Comparison of ENCODE assay signal across 8 mouse cellular contexts in the genomic region with DNA sequence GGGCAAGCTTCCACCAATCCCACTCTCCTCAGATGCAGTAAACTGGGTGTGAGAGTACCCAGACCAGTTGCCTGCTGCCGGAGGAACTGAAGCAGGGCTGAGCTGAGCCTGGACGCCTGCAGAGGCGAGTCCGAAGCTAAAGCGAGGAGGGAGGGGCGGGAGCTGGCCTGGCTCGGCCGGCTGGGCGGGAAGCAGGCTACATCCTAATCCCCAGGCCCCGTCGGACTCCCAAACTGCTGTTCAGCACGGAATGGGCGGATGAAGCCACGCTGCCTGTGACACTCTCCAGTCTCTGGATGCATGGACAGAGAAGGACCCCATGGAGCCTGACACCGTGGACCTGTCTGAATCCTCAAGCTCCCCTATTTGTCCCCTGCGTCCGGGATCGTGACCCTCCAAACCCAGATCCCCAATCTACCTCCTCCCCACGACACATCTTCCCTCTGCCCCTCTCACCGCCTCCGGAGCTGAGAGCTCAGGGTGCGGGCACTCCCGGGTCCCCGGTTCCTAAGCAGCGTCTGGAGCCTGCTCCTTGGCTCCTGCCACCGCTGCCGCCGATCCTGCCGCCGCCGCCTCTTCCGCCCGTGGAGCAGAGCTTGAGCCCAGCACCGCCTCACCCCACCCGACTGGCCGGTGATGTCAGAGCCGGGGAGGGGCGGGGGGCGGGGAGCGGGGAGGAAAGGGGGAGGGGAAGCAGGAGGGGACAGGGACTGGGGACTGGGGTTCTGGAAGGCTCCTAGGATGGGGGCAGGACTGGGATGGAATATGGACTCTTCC. TPM values are rescaled to one million over a fixed set of nuclear protein-coding genes. Genes with fewer than 3 reads are reported as not detected.
DNase-seq lines count a peak whose midpoint lies in the region; ATAC-seq lines count a peak whose summit lies in the region.

Gene Pea15a, minus strand, starts transcription at position 664 of the 777 bp plus-strand sequence.

- no peaks in the 10 kb centered on the region for H3K9me3 ChIP-seq in hindbrain, embryonic 14.5 days (ENCODE audit: control insufficient read depth, low read length)

- peaks cover 56% of the 10 kb centered on the region for H3K4me1 ChIP-seq in hindbrain, embryonic 14.5 days (replicated peaks; ENCODE audit: control insufficient read depth, insufficient read depth, low read length)

- no peaks in the 10 kb centered on the region for H3K36me3 ChIP-seq in hindbrain, embryonic 14.5 days (replicated peaks; ENCODE audit: control insufficient read depth, insufficient read depth)

- H3K27me3 ChIP-seq in hindbrain, embryonic 14.5 days (ENCODE audit: control insufficient read depth, insufficient read depth, low read length) = no peaks in the 10 kb centered on the region

- peak within 1 kb of the TSS; percentile 98 for H3K9ac ChIP-seq in hindbrain, embryonic 14.5 days

- H3K4me3 ChIP-seq in hindbrain, embryonic 14.5 days (replicated peaks; ENCODE audit: low read length) = peak within 1 kb of the TSS; percentile 88

- H3K4me2 ChIP-seq in hindbrain, embryonic 14.5 days (replicated peaks) = peak within 1 kb of the TSS; percentile 94

- under 1% methylated on average over 36 of the region's 40 CpGs for WGBS in hindbrain, embryonic 14.5 days

- ATAC-seq in hindbrain, embryonic 14.5 days (ENCODE audit: low FRiP score) = peak; percentile 79

- DNase-seq in MN1 (ENCODE audit: low spot score) = peak; percentile 86
- DNase-seq in cerebellum, adult 9-11 months = peak; percentile 93
- peak; percentile 76 for DNase-seq in gastrocnemius, adult 18-20 months (ENCODE audit: low spot score)
- DNase-seq in hindbrain, embryonic 14.5 days (ENCODE audit: low spot score) = peak; percentile 82
- peak; percentile 76 for DNase-seq in left cerebral cortex, adult 11 months (ENCODE audit: low spot score)
- DNase-seq in lung, postnatal 36 days = peak; percentile 88
- peak; percentile 63 for DNase-seq in retina, postnatal 7 days (ENCODE audit: low read depth, low spot score)
- peak; percentile 70 to 82 for DNase-seq in urinary bladder, adult 18-20 months (ENCODE audit: low spot score in 2 of 2)

- peak within 1 kb of the TSS; percentile 97 for H3K27ac ChIP-seq in hindbrain, embryonic 14.5 days

RNA-seq across cellular contexts. Expression of gene Pea15a, which starts in this region (rescaled TPM):
- total RNA-seq in gastrocnemius, adult 18-20 months (2021) = 10 to 100 TPM; 20.2 to 33.2 TPM
- 363 and 428 TPM in 2 replicates for polyA plus RNA-seq in hindbrain, embryonic 14.5 days (2014; fragmentation: Nextera tagmentation; extraction: Ambion mirVana)

Comparison
In these comparisons a context has a peak if more than half of its experiments do, and no peak if none do; other contexts are left out.
1. Peak in every context shown above with its lines: DNase-seq, ATAC-seq, H3K4me3 ChIP-seq and H3K27ac ChIP-seq.